Mouse (Mus musculus) liver, postnatal 0 days (tissue): ENCODE results near the gene Atp6v1b1.

Experiments used
- CTCF ChIP-seq: sonication (generic); IDR thresholded peaks from 2 replicates; pipeline ENCODE4 v1.5.1; 2016; ENCODE audit warnings: antibody characterized with exemption, low read depth
- EP300 ChIP-seq: IDR thresholded peaks from 2 replicates; pipeline ENCODE4 v1.6.1; 2016; ENCODE audit warnings: antibody characterized with exemption, low read depth, mild to moderate bottlenecking

DNA sequence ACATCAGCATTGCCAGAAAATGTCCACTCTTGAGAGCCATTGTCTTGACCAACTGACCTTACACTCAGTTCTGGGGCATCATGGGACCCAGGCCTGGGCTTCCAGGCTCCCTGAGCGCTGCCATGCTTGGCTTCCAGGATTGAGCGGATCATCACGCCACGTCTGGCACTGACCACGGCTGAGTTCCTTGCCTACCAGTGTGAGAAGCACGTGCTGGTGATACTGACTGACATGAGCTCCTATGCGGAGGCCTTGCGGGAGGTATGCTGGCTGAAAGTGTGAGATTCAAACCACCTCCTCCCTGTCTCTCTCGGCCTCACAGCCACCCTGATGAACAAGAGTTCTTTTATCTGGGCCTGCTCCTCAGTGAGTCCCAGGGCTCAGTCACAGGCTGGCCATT is 13.3 kb downstream of the Atp6v1b1 start:
- TF ChIP-seq CTCF, result no peak
- TF ChIP-seq EP300, result no peak
